Mouse (Mus musculus): ENCODE results near the gene Parp3.

The Parp3 gene

DNA sequence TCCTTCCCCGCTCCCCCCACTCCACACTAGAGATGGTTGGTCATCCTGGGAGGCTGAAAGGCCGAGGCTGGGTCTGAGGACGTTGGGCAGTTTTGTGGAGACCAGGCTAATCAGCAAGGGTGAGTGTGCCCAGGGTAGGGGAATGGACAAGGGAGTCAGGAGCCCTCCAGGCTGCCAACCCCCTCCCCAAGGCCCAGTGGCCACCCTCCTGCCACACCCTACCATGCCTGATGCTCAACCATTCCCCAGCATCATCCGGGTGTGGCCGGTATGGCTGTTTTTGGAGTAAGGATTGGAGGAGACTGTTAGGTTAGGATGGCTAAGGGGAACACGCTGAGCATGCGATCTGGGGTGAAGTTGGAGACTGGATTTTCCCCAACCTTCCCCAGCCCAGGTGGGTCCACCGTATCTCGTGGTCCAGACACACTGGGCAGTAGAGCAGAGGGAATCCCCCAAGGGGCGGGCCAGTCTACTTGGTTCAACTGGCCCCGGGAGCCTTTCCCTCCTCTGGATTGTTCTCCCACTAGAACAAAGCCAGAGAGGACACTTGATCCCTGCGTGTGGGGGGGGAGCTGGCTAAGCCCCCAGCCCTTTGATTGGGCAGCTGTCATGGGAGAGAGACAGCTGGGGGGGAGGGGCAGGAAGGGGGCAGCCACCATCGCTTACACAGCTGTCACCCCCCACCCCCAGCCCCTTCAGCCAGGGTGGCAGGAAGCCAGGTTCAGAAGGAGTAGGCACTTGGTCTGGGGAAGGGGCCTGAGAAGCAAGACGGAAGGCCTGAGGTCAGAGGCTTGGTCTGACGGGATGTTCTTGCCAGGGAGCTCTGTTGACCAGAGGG, 20.2 kb downstream of the Parp3 start:
- no peak for DNase-seq

DNA sequence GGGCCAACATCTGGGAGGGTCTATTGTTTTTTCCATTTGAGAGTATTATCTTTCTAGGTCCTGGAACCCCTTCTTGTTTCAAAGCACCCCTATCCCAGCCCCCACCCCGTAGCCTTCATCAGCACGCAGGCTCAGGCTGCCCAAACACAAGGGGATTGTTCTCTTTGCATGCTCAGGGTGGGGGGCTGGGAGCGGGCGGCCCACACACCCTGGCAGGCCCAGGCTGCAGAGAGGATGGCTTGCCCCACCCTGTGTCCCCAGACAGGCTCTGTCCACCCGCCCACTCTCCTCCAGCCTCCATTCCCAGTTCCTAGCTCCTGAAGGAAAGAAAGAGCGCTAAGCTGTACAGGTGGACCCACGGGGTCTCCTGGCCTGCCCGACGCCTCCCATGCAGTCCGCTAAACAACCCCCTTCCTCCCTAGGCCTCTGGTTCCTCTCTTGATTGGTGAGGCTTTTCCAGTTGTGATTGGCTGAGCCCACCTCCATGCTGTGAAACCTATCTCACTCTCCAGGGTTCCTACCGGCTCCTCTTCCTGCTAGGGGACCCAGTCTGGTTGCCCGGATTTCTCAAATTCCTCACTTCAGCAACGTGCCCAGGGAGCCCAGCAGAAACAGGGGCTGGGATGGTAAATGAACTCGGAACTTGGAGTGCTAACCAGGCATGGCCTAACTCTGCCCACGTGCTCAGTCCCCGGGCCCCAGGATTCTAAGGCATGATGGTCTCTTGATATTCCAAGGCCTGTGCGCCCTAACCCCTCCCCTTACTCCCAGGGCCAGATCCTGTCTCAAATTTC, 21.7 kb downstream of the Parp3 start:
- DNase-seq = no peak

DNA sequence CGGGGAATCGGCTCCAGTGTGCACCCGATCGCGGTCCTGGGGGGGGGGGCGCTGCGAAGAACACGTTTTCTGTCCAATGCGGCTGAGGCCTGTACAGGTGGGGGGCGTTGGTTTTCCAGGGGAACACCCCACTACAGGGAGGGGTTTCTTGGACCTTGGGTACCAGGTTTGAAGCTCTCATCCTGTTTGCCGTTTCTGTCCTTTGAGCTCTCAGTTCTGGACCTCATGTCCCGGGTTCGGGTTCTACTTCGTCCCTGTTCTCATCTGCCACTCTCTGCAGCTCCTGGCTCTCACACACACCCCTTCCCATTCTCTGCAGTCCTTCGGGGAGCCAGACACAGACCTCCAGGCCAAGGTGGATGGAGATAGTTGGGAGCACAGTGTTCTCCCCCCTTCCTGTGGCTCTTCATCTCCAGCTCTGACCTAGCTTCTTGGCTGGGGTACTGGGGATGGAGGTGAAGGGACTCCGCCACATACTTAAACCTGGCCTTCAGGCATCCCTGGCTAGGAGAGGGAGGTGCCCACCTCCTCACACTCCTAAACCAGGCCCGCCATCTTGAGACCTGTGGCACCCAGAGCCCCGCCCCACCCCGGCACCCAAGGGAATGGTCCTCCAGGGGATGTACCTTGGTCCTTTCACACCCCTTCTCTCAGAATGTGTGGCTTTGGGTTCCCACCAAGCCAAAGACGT, 22.5 kb downstream of the Parp3 start:
- DNase-seq = no peak

- DNase-seq = peak; percentile 62
These were observed 23.3 kb downstream of the Parp3 start, which contains the start of gene Pcbp4 for GRCm38 (mm10) chr9:106453271-106454070. Pcbp4 (plus strand) TSS chr9:106453291.

DNA sequence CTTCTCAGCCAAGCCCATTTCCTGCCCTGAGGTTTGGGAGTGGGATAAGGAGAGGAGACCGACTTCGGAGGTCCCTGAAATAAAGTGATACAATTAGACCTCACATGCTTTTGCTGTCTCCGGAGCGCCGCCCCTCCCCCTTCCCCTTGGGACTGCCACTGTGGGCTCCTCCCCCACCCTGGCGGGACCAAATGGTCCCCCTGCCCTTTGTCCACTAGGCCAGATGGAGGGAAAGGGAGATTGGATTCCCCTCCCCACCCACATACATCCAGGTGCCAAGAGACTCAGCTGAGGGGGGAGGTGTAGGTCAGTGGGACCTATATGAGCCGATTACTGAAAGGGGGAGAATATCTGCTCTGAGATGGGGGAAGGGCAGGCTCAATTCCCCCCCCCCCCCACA, 23.9 kb downstream of the Parp3 start:
- DNase-seq = peak; percentile 62

- DNase-seq = no peak
These were observed 24.4 kb downstream of the Parp3 start for GRCm38 (mm10) chr9:106452351-106452750.

GRCm38 (mm10) chr9:106451899-106452298, 24.9 kb downstream of the Parp3 start:
- no peak for DNase-seq

DNA sequence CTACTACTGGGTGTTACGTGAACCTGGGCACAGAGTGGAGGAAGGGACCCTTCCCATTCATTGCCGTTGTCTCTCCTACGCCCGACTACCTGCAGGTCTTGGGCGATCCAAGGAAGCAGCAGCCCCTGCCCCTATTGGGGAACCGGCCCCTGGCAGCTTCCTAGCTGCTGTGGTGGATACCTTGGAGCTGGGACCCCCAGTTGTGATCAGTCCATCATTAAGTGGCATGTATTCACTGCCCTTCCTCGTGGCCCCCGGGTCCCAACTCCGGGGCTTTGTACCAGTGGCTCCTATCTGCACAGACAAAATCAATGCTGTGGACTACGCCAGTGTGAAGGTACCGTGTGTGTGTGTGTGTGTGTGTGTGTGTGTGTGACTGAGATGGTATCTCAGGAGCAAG, 25.5 kb downstream of the Parp3 start:
- no peak for DNase-seq

GRCm38 (mm10) chr9:106450661-106451060, 26.1 kb downstream of the Parp3 start:
- no peak for DNase-seq

DNA sequence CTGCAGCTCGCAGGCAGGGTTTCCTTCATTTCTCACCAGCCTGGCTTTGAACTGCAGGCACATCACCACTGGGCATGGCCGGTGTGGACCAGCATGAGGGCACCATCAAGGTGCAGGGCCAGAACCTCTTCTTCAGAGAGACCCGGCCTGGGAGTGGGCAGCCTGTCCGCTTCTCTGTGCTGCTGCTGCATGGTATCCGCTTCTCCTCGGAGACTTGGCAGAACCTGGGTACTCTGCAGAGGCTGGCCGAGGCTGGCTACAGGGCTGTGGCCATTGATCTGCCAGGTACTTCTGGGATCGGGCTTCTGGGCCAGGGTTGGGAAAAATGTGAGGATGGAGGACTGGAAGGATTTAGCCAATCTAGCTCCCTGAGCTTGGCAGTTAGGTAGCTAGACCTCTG, 26.8 kb downstream of the Parp3 start:
- no peak for DNase-seq

DNA sequence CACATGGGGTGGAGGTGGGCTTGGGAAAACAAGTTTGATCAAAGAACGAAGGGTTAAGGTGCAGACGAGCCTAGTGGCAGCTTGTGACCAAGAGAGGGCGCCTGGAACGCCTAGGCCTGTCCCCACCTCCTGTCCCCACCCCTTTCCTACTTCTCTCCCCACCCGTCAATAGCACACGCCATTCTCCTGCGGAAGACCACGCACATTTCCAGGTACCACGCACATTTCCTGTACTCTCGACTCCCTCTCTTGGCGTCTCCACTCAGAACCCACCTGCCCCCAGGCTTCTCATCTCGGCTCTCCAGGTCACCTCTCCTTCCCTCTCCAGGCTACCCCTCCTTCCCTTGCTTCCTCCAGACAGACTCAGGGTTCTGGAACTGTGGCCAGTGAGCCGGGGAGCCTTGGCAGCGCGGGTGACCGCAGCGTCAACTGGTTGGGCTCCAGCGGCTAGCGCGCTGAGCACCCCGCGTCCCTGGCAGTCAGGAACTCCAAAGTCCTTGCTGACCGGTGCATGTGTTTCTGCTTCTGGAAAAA, 28.2 kb downstream of the Parp3 start:
- DNase-seq = peak; percentile 70

DNA sequence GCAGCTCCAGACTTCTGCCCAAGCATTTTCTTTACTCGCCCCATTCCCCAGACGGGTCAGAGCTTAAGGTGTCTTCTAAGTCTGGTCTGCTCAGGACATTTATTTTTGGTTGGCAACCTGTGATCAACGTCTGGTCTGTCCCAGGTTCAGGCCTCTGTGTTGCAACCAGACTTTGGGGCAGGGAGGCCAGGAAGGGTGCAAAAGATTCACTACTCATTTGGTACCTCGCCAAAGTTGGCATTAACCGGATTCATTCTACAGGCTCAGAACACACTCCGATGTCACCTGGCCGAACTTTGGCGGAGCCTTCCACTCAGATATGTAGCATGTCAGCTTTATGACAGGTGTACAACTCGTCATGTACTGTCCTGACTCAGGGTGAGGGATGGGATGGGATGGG, 28.8 kb downstream of the Parp3 start:
- no peak for DNase-seq

DNA sequence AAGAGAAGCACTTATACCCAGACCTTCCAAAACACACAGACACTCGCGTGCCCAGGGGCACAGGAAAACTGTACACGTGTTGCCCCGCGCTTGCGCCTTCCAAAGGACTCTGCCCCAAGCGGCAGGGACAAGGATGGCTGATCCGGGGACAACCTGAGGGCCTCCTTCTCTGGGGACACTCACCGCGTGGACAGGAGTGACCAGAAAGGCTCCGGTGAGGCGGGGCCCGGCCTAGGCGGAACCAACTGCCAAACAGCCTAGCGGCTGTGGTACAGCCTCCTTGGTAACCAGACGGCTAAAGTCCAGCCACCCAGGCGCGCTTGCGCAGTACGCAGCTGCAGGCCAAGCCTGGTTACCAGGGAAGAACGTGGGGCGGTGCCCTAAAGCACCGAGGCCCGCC, 29.4 kb downstream of the Parp3 start, which contains the start of the genes Abhd14b and Abhd14a:
TSS of gene Abhd14b (plus strand) at position 112 of the 400 bp plus-strand sequence.
TSS of gene Abhd14a (minus strand) at position 331 of the 400 bp plus-strand sequence.
- DNase-seq = peak; percentile 88

- no peak for DNase-seq
These were observed 31.9 kb downstream of the Parp3 start for GRCm38 (mm10) chr9:106444836-106445235.

DNA sequence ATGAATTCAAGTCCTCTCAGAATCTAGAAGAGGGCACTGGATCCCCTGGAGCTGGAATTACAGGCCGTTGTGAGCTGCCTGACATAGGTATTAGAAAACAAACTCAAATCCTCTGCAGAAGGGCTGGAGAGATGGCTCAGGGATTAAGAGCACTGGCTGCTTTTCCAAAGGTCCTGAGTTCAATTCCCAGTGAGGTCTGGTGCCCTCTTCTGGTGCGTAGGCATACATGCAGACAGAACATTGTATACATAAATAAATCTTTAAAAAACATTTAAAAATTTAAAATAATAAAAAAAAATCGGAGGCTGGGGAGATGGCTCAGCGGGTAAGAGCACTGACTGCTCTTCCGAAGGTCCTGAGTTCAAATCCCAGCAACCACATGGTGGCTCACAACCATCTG, 34.1 kb downstream of the Parp3 start:
- no peak for DNase-seq

GRCm38 (mm10) chr9:106436566-106436965, 40.2 kb downstream of the Parp3 start:
- DNase-seq = peak; percentile 5

DNA sequence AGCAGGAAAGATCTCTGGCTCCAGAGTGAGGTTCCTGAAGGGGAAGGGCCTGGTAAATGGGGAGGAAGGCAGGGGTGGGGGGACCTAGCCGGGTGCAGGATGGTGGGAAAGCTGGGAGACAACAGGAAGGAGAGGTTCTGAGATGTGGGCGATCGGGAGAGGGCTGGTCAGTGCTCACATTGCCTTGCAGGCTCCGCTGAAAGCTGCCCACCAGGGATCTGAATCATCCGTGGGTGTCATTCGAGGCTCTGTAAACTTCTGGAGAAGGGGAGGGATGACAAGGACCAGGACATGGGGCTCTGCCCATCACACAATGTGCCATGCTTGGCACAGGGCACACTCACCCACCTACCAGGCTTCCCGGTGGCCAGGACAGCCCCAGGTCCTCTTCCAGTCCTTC, 43.4 kb downstream of the Parp3 start:
- peak; percentile 11 for DNase-seq

- no peak for DNase-seq
These were observed 46.8 kb downstream of the Parp3 start for GRCm38 (mm10) chr9:106430015-106430264.

DNA sequence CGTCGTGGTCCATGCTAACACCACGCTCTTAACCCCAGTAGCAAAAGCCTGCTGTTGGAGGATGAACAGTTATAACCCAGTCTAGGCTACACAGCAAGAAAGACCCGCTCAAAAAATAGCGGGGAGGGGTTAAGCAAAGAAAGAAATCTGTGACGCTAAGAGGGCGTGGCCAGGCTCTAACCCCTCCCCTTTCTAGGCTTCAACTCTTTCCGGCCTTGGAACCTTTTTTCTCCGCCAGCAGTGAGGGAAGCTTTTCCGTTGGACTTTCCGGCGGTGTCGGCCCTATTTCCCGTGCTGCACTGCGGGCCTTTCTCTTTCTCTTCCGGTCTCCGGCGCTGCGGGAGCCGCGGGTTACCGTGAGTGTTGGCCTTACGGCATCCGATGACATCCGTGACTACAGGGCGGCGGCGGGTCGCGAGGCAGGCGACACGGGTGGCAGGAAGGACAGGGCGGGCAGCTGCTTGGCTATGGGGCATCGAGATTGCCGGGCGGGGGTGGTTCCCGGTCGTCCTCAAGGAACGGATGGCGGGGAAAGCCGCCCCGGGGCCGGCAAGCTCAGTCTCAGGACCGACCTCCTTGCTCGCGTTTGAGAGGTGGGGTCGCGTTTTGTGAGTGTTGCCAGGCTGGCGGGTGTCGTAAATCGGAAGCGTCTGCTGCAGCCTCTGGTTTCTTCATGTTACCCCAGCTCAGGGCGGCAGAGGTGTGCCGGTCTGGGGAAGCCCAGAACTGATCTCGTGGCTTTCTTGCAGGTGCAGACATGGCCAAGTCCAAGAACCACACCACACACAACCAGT, 47.3 kb downstream of the Parp3 start, which contains the start of gene Rpl29:
TSS of gene Rpl29 (plus strand) at position 234 of the 794 bp plus-strand sequence.
- peak; percentile 89 for DNase-seq

- no peak for DNase-seq
These were observed 48.0 kb downstream of the Parp3 start for GRCm38 (mm10) chr9:106428719-106429220.

DNA sequence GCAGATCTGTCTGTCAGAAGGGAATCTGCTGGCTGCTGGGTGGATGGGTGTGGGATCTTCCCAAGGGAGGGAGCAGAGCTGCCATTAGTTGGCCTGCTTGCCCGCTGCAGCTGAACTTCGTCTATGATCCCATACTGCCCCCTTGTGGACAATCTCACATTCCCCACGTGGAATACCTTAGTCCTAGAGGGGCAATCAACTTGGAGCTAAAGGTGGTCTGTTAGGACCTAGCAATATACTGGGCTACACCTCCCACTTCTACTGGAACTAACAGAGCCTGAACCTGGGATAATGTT, 54.9 kb downstream of the Parp3 start:
- DNase-seq = peak; percentile 88

All from right cerebral cortex, postnatal 14 days (tissue).